Mouse (Mus musculus) megakaryocyte-erythroid progenitor cell, adult 5-6 weeks (primary cell): ENCODE measurements around the gene Gspt2. TPM values are rescaled to one million over a fixed set of nuclear protein-coding genes. Genes with fewer than 3 reads are reported as not detected.
A peak's percentile ranks its signal among the peaks of the same experiment; 100 is the strongest.

Source experiments
- ATAC-seq: replicated peaks from 2 replicates; pipeline ENCODE4 v1.8.0; 2016; ENCODE audit warnings: mild to moderate bottlenecking, inconsistent platforms; ENCODE audit not compliant: severe bottlenecking, poor library complexity, low FRiP score, low TSS enrichment
- total RNA-seq, 2 experiments: library from RNA; stranded (forward) in 1 of 2; stranded (reverse) in 1 of 2; fragments of 200-1000, 215-1000 nt in 1 of 2; fragments of >200 nt in 1 of 2; fragmentation: Nextera tagmentation in 1 of 2; gene quantifications; 2 replicates each; pipeline ENCODE4 v1.2.3; 2014 to 2017

Gene Gspt2
- total RNA-seq (2014; fragmentation: Nextera tagmentation), result 1.0 TPM in 1 of 2 replicates, not detected in the other
- total RNA-seq (2017), result 1.1 and 1.4 TPM in 2 replicates

- ATAC-seq, result peak; percentile 75
These were observed at the start of gene Gspt2 for GRCm38 (mm10) chrX:94635961-94636563. Gene Gspt2, plus strand, starts transcription at chrX:94636069.

- peak; percentile 99 for ATAC-seq
These were observed 10.8 kb upstream of the Gspt2 start for GRCm38 (mm10) chrX:94624835-94625803.

GRCm38 (mm10) chrX:94636911-94637310 is 1.0 kb downstream of the Gspt2 start:
- no peak for ATAC-seq

GRCm38 (mm10) chrX:94648541-94648940 is 12.7 kb downstream of the Gspt2 start:
- ATAC-seq, result no peak

GRCm38 (mm10) chrX:94657734-94658133 is 21.9 kb downstream of the Gspt2 start:
- ATAC-seq, result peak; percentile 89

GRCm38 (mm10) chrX:94670814-94671213 is 34.9 kb downstream of the Gspt2 start:
- ATAC-seq, result peak; percentile 78

- ATAC-seq, result no peak
These were observed 39.1 kb downstream of the Gspt2 start for GRCm38 (mm10) chrX:94674977-94675376.

- peak; percentile 91 for ATAC-seq
These were observed 45.7 kb downstream of the Gspt2 start for GRCm38 (mm10) chrX:94681581-94681980.

GRCm38 (mm10) chrX:94689593-94689992 is 53.7 kb downstream of the Gspt2 start:
- ATAC-seq, result peak; percentile 86

Other genes starting within 250 kb of the Gspt2 start
- 0.54 and 3.5 TPM in 2 replicates for gene Maged1, start 93.9 kb upstream of the Gspt2 start, total RNA-seq (2014; fragmentation: Nextera tagmentation)
- gene Maged1, start 93.9 kb upstream of the Gspt2 start, total RNA-seq (2017), result 0.28 and 2.7 TPM in 2 replicates
- gene Zxdb, start 88.5 kb downstream of the Gspt2 start, total RNA-seq (2014; fragmentation: Nextera tagmentation), result 4.6 and 4.8 TPM in 2 replicates
- gene Zxdb, start 88.5 kb downstream of the Gspt2 start, total RNA-seq (2017), result 6.1 TPM in 2 replicates